Mouse (Mus musculus): ENCODE measurements at regions not wholly inside any gene's neighbourhood (a gene's known extent, or its start where the extent isn't known, plus 50 kb on each side); places are given as distances from the start of the nearest gene placed in this dataset.

- H3K4me1 ChIP-seq (ENCODE audit: control insufficient read depth, insufficient read depth, low read length) = 0 out of 2 replicates have a peak, but pooled peaks cover 1% of the 10 kb centered on the region
- TF ChIP-seq CTCF (IDR thresholded peaks at IDR 0.05; ENCODE audit: extremely low read depth, insufficient read depth, low read length) = no peak
- TF ChIP-seq POLR2A (IDR thresholded peaks at IDR 0.05; ENCODE audit: extremely low read depth, insufficient read depth, low read length) = no peak
- no peak overlapping the region for H3K4me3 ChIP-seq (ENCODE audit: insufficient read depth, low read length)
- no peak overlapping the region for H3K27ac ChIP-seq (ENCODE audit: insufficient read depth, low read length)
These were observed 92.0 kb downstream of the Cdc5l start for GRCm38 (mm10) chr17:45341573-45341972.

DNA sequence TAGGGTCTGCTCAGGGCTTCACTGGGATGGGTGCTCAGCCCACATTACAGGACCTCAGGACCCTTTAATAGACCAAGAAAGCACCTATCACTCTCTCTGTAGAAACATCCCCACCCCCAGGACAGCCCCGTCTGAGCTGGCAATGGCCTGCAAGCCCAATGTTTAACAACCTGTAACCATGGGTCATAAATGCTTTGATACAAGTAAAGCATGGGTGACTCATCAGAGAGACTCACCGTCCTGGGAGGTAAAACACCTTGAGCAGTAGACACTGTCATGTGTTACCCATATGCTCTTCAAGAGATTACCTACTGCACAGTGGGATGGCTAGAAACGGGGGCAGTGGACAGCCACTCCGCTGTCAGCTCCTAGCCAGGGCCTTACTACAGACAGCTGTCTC lies 92.7 kb downstream of the Cdc5l start:
- Histone ChIP-seq H3K4me3 (ENCODE audit: insufficient read depth, low read length) (no peak overlapping the region), H3K4me1 (ENCODE audit: control insufficient read depth, insufficient read depth, low read length) (0 out of 2 replicates have a peak, but pooled peaks cover 1% of the 10 kb centered on the region), H3K27ac (ENCODE audit: insufficient read depth, low read length) (no peak overlapping the region)
- no peak for TF ChIP-seq POLR2A (IDR thresholded peaks at IDR 0.05; ENCODE audit: extremely low read depth, insufficient read depth, low read length)
- no peak for TF ChIP-seq CTCF (IDR thresholded peaks at IDR 0.05; ENCODE audit: extremely low read depth, insufficient read depth, low read length)

- no peak overlapping the region for H3K4me3 ChIP-seq (ENCODE audit: insufficient read depth, low read length)
- TF ChIP-seq POLR2A (IDR thresholded peaks at IDR 0.05; ENCODE audit: extremely low read depth, insufficient read depth, low read length) (no peak), CTCF (IDR thresholded peaks at IDR 0.05; ENCODE audit: extremely low read depth, insufficient read depth, low read length) (no peak)
- H3K27ac ChIP-seq (ENCODE audit: insufficient read depth, low read length) = no peak overlapping the region
- 0 out of 2 replicates have a peak, but pooled peaks cover 1% of the 10 kb centered on the region for H3K4me1 ChIP-seq (ENCODE audit: control insufficient read depth, insufficient read depth, low read length)
These were observed 94.3 kb downstream of the Cdc5l start for GRCm38 (mm10) chr17:45339226-45339625.

- TF ChIP-seq POLR2A (IDR thresholded peaks at IDR 0.05; ENCODE audit: extremely low read depth, insufficient read depth, low read length) (no peak), CTCF (IDR thresholded peaks at IDR 0.05; ENCODE audit: extremely low read depth, insufficient read depth, low read length) (no peak)
- 0 out of 2 replicates have a peak, but pooled peaks cover 1% of the 10 kb centered on the region for H3K4me1 ChIP-seq (ENCODE audit: control insufficient read depth, insufficient read depth, low read length)
- H3K4me3 ChIP-seq (ENCODE audit: insufficient read depth, low read length) = no peak overlapping the region
- no peak overlapping the region for H3K27ac ChIP-seq (ENCODE audit: insufficient read depth, low read length)
These were observed 95.5 kb downstream of the Cdc5l start for GRCm38 (mm10) chr17:45338086-45338485.

DNA sequence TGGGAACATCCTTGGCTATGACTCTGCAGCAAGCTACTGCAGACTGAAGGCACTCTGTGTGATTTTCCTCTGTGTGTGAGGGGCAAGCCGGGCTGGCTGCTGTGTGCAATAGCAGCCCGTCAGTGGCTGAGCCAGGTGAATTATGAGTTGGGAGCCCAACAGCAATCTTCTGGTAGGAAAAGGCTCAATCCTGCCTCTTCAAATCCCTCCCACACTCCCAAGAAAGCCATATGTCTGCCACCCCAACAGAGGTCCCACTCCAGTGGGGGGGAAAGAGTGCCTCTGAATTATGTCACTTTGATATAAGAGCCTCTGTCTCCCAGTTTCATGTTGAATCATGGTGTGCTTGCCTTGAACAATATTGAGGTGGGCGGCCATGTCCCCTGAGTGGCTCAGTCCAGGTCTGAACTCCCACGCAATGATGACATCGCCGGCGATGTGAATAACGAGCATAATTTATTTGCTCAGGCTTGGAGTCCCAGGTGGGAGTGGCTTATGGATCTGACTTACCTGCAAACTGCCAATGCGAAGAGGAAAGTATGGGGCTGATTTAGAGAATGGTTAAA lies 97.9 kb downstream of the Cdc5l start:
- TF ChIP-seq CTCF (IDR thresholded peaks at IDR 0.05; ENCODE audit: extremely low read depth, insufficient read depth, low read length) (no peak), POLR2A (IDR thresholded peaks at IDR 0.05; ENCODE audit: extremely low read depth, insufficient read depth, low read length) (no peak)
- 0 out of 2 replicates have a peak, but pooled peaks cover 1% of the 10 kb centered on the region for H3K4me1 ChIP-seq (ENCODE audit: control insufficient read depth, insufficient read depth, low read length)
- H3K27ac ChIP-seq (ENCODE audit: insufficient read depth, low read length) = no peak overlapping the region
- no peak overlapping the region for H3K4me3 ChIP-seq (ENCODE audit: insufficient read depth, low read length)

DNA sequence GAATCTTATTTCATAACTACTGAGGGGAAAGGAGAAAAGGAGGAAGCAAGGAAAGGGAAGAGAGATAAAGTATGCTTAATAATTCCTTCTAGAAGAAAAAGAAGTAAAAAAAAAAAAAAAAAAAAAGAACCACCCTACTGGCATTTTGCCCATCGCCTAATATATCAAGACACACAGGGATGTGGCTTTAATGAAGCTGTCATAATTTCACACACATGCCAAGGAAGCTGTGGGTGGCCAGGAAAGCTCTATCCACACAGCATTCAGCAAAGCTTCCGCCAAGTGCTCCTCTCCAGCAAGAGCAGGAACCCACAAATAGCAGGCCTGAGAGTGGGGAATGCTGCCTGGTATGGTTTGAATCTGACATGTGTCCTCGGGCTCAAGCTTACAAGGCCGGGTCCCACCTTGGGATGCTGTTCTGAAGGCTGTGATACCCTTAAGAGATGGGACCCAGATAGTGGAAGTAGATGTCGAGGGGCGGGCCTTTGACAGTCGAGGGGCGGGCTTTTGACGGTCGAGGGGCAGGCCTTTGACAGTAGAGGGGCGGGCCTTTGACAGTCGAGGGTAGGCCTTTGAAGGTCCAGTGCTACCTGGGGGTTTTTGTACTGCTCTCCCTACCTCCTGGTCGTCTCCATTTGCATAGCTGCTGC lies 98.7 kb downstream of the Cdc5l start:
- Histone ChIP-seq H3K4me1 (ENCODE audit: control insufficient read depth, insufficient read depth, low read length) (0 out of 2 replicates have a peak, but pooled peaks cover 1% of the 10 kb centered on the region), H3K4me3 (ENCODE audit: insufficient read depth, low read length) (no peak overlapping the region), H3K27ac (ENCODE audit: insufficient read depth, low read length) (no peak overlapping the region)
- TF ChIP-seq POLR2A (IDR thresholded peaks at IDR 0.05; ENCODE audit: extremely low read depth, insufficient read depth, low read length) (no peak), CTCF (IDR thresholded peaks at IDR 0.05; ENCODE audit: extremely low read depth, insufficient read depth, low read length) (no peak)

DNA sequence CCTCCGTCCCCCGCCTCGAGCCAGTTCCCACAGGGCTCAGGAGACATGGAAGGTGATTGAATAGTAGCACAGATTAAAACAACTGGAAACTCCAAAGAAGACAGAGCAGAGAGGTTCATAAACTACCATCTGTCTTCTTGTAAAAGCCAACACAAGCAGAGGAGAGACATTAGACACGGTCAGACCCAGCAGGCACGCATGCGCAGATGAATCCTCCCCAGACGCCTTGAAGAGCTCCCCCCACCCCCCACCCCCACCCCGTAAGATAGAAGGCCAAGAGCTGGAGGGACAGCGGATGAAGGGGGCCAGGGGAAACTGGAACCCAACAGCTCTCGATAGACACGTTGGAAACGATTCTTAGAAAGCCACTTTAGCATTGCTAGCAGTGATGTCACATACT lies 101.2 kb downstream of the Cdc5l start:
- no peak overlapping the region for H3K4me3 ChIP-seq (ENCODE audit: insufficient read depth, low read length)
- no peaks in the 10 kb centered on the region for H3K4me1 ChIP-seq (ENCODE audit: control insufficient read depth, insufficient read depth, low read length)
- TF ChIP-seq CTCF (IDR thresholded peaks at IDR 0.05; ENCODE audit: extremely low read depth, insufficient read depth, low read length) (no peak), POLR2A (IDR thresholded peaks at IDR 0.05; ENCODE audit: extremely low read depth, insufficient read depth, low read length) (no peak)
- H3K27ac ChIP-seq (ENCODE audit: insufficient read depth, low read length) = no peak overlapping the region

DNA sequence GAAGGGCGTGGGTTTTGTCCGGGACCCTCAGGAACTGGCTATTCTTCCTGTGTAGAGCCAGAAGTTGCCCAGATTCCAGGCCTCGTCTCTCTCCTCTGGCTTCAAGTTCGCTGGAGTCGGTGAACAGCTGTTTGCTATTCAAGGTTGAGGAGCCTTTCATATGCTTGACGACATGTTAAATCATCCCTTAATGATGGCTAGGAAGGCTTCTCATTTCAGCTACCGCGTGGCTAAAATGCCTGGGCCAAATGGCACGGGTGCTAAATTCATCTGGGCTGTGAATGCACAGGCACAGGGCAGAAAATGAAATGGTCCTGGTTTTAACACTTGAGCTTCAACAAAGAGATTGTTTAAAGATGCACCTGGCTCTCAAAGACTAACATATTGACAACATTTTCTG lies 104.3 kb downstream of the Cdc5l start:
- Histone ChIP-seq H3K27ac (ENCODE audit: insufficient read depth, low read length) (no peak overlapping the region), H3K4me1 (ENCODE audit: control insufficient read depth, insufficient read depth, low read length) (no peaks in the 10 kb centered on the region), H3K4me3 (ENCODE audit: insufficient read depth, low read length) (no peak overlapping the region)
- TF ChIP-seq CTCF (IDR thresholded peaks at IDR 0.05; ENCODE audit: extremely low read depth, insufficient read depth, low read length) = no peak
- TF ChIP-seq POLR2A (IDR thresholded peaks at IDR 0.05; ENCODE audit: extremely low read depth, insufficient read depth, low read length) = no peak

- H3K4me1 ChIP-seq (ENCODE audit: control insufficient read depth, insufficient read depth, low read length) = no peaks in the 10 kb centered on the region
- TF ChIP-seq POLR2A (IDR thresholded peaks at IDR 0.05; ENCODE audit: extremely low read depth, insufficient read depth, low read length) (no peak), CTCF (IDR thresholded peaks at IDR 0.05; ENCODE audit: extremely low read depth, insufficient read depth, low read length) (no peak)
- no peak overlapping the region for H3K27ac ChIP-seq (ENCODE audit: insufficient read depth, low read length)
- H3K4me3 ChIP-seq (ENCODE audit: insufficient read depth, low read length) = no peak overlapping the region
These were observed 106.8 kb downstream of the Cdc5l start for GRCm38 (mm10) chr17:45326726-45327125.

DNA sequence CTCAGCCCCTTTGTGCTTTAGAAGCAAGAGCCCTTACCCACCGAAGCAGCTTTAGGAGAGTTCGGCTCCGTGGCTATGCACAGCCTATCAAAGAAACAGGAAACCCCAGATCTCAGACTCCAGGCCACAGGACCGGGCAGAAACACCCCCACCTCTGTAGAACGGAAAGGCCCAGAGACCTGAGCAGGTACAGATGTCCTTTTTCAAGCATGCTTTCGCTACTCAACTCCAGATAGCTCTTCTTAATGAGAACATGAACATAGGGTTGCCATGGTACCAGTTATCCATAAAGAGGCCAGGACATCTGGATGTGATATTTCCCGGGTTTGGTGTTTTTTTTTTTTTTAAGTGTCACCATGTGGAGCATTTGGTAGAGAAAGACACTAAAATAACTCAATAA lies 107.4 kb downstream of the Cdc5l start:
- Histone ChIP-seq H3K4me1 (ENCODE audit: control insufficient read depth, insufficient read depth, low read length) (no peaks in the 10 kb centered on the region), H3K4me3 (ENCODE audit: insufficient read depth, low read length) (no peak overlapping the region), H3K27ac (ENCODE audit: insufficient read depth, low read length) (no peak overlapping the region)
- TF ChIP-seq POLR2A (IDR thresholded peaks at IDR 0.05; ENCODE audit: extremely low read depth, insufficient read depth, low read length) = no peak
- TF ChIP-seq CTCF (IDR thresholded peaks at IDR 0.05; ENCODE audit: extremely low read depth, insufficient read depth, low read length) = no peak

All from cortical plate, adult 2 months (tissue).